Mouse (Mus musculus): Measurements from ENCODE around the gene Pcca.

Pcca gene

GRCm38 (mm10) chr14:122747860-122748842 lies 214.0 kb downstream of the Pcca start:
- DNase-seq (ENCODE audit: low spot score) = no peak

GRCm38 (mm10) chr14:122751552-122751951 lies 217.4 kb downstream of the Pcca start:
- DNase-seq (ENCODE audit: low spot score) = no peak

- DNase-seq (ENCODE audit: low spot score) = no peak
Measured at GRCm38 (mm10) chr14:122753278-122753677, 219.2 kb downstream of the Pcca start.

GRCm38 (mm10) chr14:122754311-122754710 lies 220.2 kb downstream of the Pcca start:
- DNase-seq (ENCODE audit: low spot score) = no peak

- DNase-seq (ENCODE audit: low spot score) = no peak
Measured at GRCm38 (mm10) chr14:122755559-122755958, 221.4 kb downstream of the Pcca start.

GRCm38 (mm10) chr14:122756671-122757070 lies 222.5 kb downstream of the Pcca start:
- DNase-seq (ENCODE audit: low spot score) = no peak

GRCm38 (mm10) chr14:122759890-122760289 lies 225.8 kb downstream of the Pcca start:
- no peak for DNase-seq (ENCODE audit: low spot score)

- DNase-seq (ENCODE audit: low spot score) = no peak
Measured at GRCm38 (mm10) chr14:122760803-122761202, 226.7 kb downstream of the Pcca start.

- DNase-seq (ENCODE audit: low spot score) = no peak
Measured at GRCm38 (mm10) chr14:122762603-122763002, 228.5 kb downstream of the Pcca start.

- no peak for DNase-seq (ENCODE audit: low spot score)
Measured at GRCm38 (mm10) chr14:122765951-122766350, 231.8 kb downstream of the Pcca start.

- no peak for DNase-seq (ENCODE audit: low spot score)
Measured at GRCm38 (mm10) chr14:122766448-122766847, 232.3 kb downstream of the Pcca start.

GRCm38 (mm10) chr14:122784701-122785100 lies 250.6 kb downstream of the Pcca start:
- no peak for DNase-seq (ENCODE audit: low spot score)

- DNase-seq (ENCODE audit: low spot score) = no peak
Measured at GRCm38 (mm10) chr14:122788199-122788598, 254.1 kb downstream of the Pcca start.

GRCm38 (mm10) chr14:122790111-122790510 lies 256.0 kb downstream of the Pcca start:
- no peak for DNase-seq (ENCODE audit: low spot score)

- no peak for DNase-seq (ENCODE audit: low spot score)
Measured at GRCm38 (mm10) chr14:122793368-122793767, 259.2 kb downstream of the Pcca start.

- no peak for DNase-seq (ENCODE audit: low spot score)
Measured at GRCm38 (mm10) chr14:122800296-122800695, 266.2 kb downstream of the Pcca start.

GRCm38 (mm10) chr14:122821002-122821401 lies 286.9 kb downstream of the Pcca start:
- DNase-seq (ENCODE audit: low spot score) = no peak

- no peak for DNase-seq (ENCODE audit: low spot score)
Measured at GRCm38 (mm10) chr14:122823791-122824190, 289.7 kb downstream of the Pcca start.

- DNase-seq (ENCODE audit: low spot score) = no peak
Measured at GRCm38 (mm10) chr14:122825464-122825863, 291.3 kb downstream of the Pcca start.

GRCm38 (mm10) chr14:122830433-122830832 lies 296.3 kb downstream of the Pcca start:
- no peak for DNase-seq (ENCODE audit: low spot score)

GRCm38 (mm10) chr14:122833666-122834065 lies 299.5 kb downstream of the Pcca start:
- no peak for DNase-seq (ENCODE audit: low spot score)

GRCm38 (mm10) chr14:122834753-122835152 lies 300.6 kb downstream of the Pcca start:
- DNase-seq (ENCODE audit: low spot score) = no peak

- DNase-seq (ENCODE audit: low spot score) = no peak
Measured at GRCm38 (mm10) chr14:122835487-122836190, 301.5 kb downstream of the Pcca start.

All from ovary, adult 18-20 months (tissue).